Mouse (Mus musculus): ENCODE measurements around the gene Npas3. TPM values are rescaled to one million over a fixed set of nuclear protein-coding genes. Genes with fewer than 3 reads are reported as not detected.

The Npas3 gene
- total and polyA plus RNA-seq, 2 experiments, result 0.04 TPM; not detected in 1

- Histone ChIP-seq H3K9ac (ENCODE audit: low read depth, low read length) (no peak overlapping the region), H3K36me3 (ENCODE audit: control insufficient read depth, insufficient read depth, low read length) (no peaks in the 10 kb centered on the region), H3K27me3 (ENCODE audit: control insufficient read depth, insufficient read depth, low read length) (no peaks in the 10 kb centered on the region), H3K79me2 (ENCODE audit: control insufficient read depth, insufficient read depth, low read length) (no peaks in the 10 kb centered on the region), H3K4me1 (ENCODE audit: control insufficient read depth, insufficient read depth, low read length) (no peaks in the 10 kb centered on the region), H3K4me3 (ENCODE audit: insufficient read depth, low read depth, low read length) (no peak overlapping the region), H3K27ac (replicated peaks; ENCODE audit: insufficient read depth, low read depth, low read length) (no peak overlapping the region)
- no peak for DNase-seq (ENCODE audit: extremely low read depth, low read depth, low spot score)
- TF ChIP-seq CTCF (IDR thresholded peaks at IDR 0.05; ENCODE audit: low read depth, low read length), result no peak
- no peak for TF ChIP-seq POLR2A (IDR thresholded peaks at IDR 0.05; ENCODE audit: extremely low read depth, insufficient read depth, low read length)
- 84% methylated on average over 8 of the region's 8 CpGs for WGBS
These were observed 769.5 kb downstream of the Npas3 start for GRCm38 (mm10) chr12:54017949-54018348.

GRCm38 (mm10) chr12:54019979-54020378 lies 771.5 kb downstream of the Npas3 start:
- no peak overlapping the region for H3K27ac ChIP-seq (replicated peaks; ENCODE audit: insufficient read depth, low read depth, low read length)
- WGBS, result 93% methylated on average over 8 of the region's 8 CpGs
- H3K4me3 ChIP-seq (ENCODE audit: insufficient read depth, low read depth, low read length), result no peak overlapping the region
- H3K4me1 ChIP-seq (ENCODE audit: control insufficient read depth, insufficient read depth, low read length), result no peaks in the 10 kb centered on the region
- H3K79me2 ChIP-seq (ENCODE audit: control insufficient read depth, insufficient read depth, low read length), result no peaks in the 10 kb centered on the region
- DNase-seq (ENCODE audit: extremely low read depth, low read depth, low spot score), result no peak
- no peaks in the 10 kb centered on the region for H3K36me3 ChIP-seq (ENCODE audit: control insufficient read depth, insufficient read depth, low read length)
- no peak overlapping the region for H3K9ac ChIP-seq (ENCODE audit: low read depth, low read length)
- TF ChIP-seq CTCF (IDR thresholded peaks at IDR 0.05; ENCODE audit: low read depth, low read length) (no peak), POLR2A (IDR thresholded peaks at IDR 0.05; ENCODE audit: extremely low read depth, insufficient read depth, low read length) (no peak)
- no peaks in the 10 kb centered on the region for H3K27me3 ChIP-seq (ENCODE audit: control insufficient read depth, insufficient read depth, low read length)

GRCm38 (mm10) chr12:54034666-54035346 lies 786.3 kb downstream of the Npas3 start:
- no peak for DNase-seq (ENCODE audit: extremely low read depth, low read depth, low spot score)
- Histone ChIP-seq H3K27me3 (ENCODE audit: control insufficient read depth, insufficient read depth, low read length) (no peaks in the 10 kb centered on the region), H3K4me3 (ENCODE audit: insufficient read depth, low read depth, low read length) (no peak overlapping the region), H3K79me2 (ENCODE audit: control insufficient read depth, insufficient read depth, low read length) (no peaks in the 10 kb centered on the region), H3K27ac (replicated peaks; ENCODE audit: insufficient read depth, low read depth, low read length) (no peak overlapping the region), H3K9ac (ENCODE audit: low read depth, low read length) (no peak overlapping the region), H3K36me3 (ENCODE audit: control insufficient read depth, insufficient read depth, low read length) (no peaks in the 10 kb centered on the region), H3K4me1 (ENCODE audit: control insufficient read depth, insufficient read depth, low read length) (no peaks in the 10 kb centered on the region)
- 45% methylated on average over 8 of the region's 8 CpGs for WGBS
- no peak for TF ChIP-seq CTCF (IDR thresholded peaks at IDR 0.05; ENCODE audit: low read depth, low read length)
- no peak for TF ChIP-seq POLR2A (IDR thresholded peaks at IDR 0.05; ENCODE audit: extremely low read depth, insufficient read depth, low read length)

- H3K4me3 ChIP-seq (ENCODE audit: insufficient read depth, low read depth, low read length), result no peak overlapping the region
- no peak overlapping the region for H3K9ac ChIP-seq (ENCODE audit: low read depth, low read length)
- no peaks in the 10 kb centered on the region for H3K4me1 ChIP-seq (ENCODE audit: control insufficient read depth, insufficient read depth, low read length)
- H3K27ac ChIP-seq (replicated peaks; ENCODE audit: insufficient read depth, low read depth, low read length), result no peak overlapping the region
- 90% methylated on average over 3 of the region's 3 CpGs for WGBS
- H3K79me2 ChIP-seq (ENCODE audit: control insufficient read depth, insufficient read depth, low read length), result no peaks in the 10 kb centered on the region
- H3K27me3 ChIP-seq (ENCODE audit: control insufficient read depth, insufficient read depth, low read length), result no peaks in the 10 kb centered on the region
- no peaks in the 10 kb centered on the region for H3K36me3 ChIP-seq (ENCODE audit: control insufficient read depth, insufficient read depth, low read length)
- TF ChIP-seq POLR2A (IDR thresholded peaks at IDR 0.05; ENCODE audit: extremely low read depth, insufficient read depth, low read length), result no peak
- TF ChIP-seq CTCF (IDR thresholded peaks at IDR 0.05; ENCODE audit: low read depth, low read length), result no peak
- no peak for DNase-seq (ENCODE audit: extremely low read depth, low read depth, low spot score)
These were observed 789.1 kb downstream of the Npas3 start for GRCm38 (mm10) chr12:54037602-54038001.

- H3K4me3 ChIP-seq (ENCODE audit: insufficient read depth, low read depth, low read length), result no peak overlapping the region
- H3K36me3 ChIP-seq (ENCODE audit: control insufficient read depth, insufficient read depth, low read length), result no peaks in the 10 kb centered on the region
- no peaks in the 10 kb centered on the region for H3K27me3 ChIP-seq (ENCODE audit: control insufficient read depth, insufficient read depth, low read length)
- no peaks in the 10 kb centered on the region for H3K79me2 ChIP-seq (ENCODE audit: control insufficient read depth, insufficient read depth, low read length)
- no peak for TF ChIP-seq CTCF (IDR thresholded peaks at IDR 0.05; ENCODE audit: low read depth, low read length)
- TF ChIP-seq POLR2A (IDR thresholded peaks at IDR 0.05; ENCODE audit: extremely low read depth, insufficient read depth, low read length), result no peak
- DNase-seq (ENCODE audit: extremely low read depth, low read depth, low spot score), result no peak
- no peaks in the 10 kb centered on the region for H3K4me1 ChIP-seq (ENCODE audit: control insufficient read depth, insufficient read depth, low read length)
- H3K9ac ChIP-seq (ENCODE audit: low read depth, low read length), result no peak overlapping the region
- H3K27ac ChIP-seq (replicated peaks; ENCODE audit: insufficient read depth, low read depth, low read length), result no peak overlapping the region
- 66% methylated on average over 9 of the region's 9 CpGs for WGBS
These were observed 794.6 kb downstream of the Npas3 start for GRCm38 (mm10) chr12:54042996-54043544.
